Mouse (Mus musculus) embryo, embryonic 11.5 days (tissue): ENCODE results near the gene Rab3a.
A peak's percentile ranks its signal among the peaks of the same experiment; 100 is the strongest.

ENCODE experiments used
- DNase-seq: peaks from one replicate; pipeline ENCODE4 v3.0.0-alpha.2; 2012; ENCODE audit warnings: low read depth, low spot score

The Rab3a gene

GRCm38 (mm10) chr8:70741661-70742060, 12.8 kb upstream of the Rab3a start:
- no peak for DNase-seq

GRCm38 (mm10) chr8:70742176-70742575, 12.3 kb upstream of the Rab3a start:
- no peak for DNase-seq

DNA sequence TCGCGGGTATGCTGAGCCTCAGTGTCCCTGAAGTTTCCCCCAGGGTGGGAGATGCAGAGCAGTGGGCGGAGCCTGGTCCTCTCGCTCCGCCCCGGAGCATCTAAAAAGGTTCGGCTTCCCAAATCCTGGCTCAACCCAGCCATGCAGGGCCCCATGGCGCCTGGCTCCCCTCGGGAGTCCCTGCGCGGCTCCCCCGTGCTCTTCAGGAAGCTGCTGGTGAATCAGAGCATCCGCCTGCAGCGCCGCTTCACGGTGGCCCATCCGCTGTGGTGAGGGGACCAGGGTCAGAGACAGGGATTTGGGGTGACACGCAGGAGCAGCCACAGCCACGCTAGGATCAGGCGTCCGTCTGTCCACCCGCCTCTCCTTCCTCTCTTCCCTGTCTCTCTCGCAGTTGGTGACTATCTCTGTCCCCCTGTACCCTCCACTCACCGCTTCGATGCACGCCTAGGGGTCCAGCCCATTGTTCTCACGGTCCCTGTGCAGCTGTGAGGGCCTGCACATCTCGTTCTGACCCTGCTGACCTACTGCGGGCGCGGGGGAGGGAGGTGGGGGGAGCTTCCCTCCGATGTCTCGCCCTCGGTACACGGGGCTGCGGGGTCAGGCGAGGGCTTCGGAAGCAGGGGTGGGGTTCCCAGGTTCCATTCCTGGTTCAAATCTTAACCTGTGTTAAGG, 11.4 kb upstream of the Rab3a start:
- no peak for DNase-seq

DNA sequence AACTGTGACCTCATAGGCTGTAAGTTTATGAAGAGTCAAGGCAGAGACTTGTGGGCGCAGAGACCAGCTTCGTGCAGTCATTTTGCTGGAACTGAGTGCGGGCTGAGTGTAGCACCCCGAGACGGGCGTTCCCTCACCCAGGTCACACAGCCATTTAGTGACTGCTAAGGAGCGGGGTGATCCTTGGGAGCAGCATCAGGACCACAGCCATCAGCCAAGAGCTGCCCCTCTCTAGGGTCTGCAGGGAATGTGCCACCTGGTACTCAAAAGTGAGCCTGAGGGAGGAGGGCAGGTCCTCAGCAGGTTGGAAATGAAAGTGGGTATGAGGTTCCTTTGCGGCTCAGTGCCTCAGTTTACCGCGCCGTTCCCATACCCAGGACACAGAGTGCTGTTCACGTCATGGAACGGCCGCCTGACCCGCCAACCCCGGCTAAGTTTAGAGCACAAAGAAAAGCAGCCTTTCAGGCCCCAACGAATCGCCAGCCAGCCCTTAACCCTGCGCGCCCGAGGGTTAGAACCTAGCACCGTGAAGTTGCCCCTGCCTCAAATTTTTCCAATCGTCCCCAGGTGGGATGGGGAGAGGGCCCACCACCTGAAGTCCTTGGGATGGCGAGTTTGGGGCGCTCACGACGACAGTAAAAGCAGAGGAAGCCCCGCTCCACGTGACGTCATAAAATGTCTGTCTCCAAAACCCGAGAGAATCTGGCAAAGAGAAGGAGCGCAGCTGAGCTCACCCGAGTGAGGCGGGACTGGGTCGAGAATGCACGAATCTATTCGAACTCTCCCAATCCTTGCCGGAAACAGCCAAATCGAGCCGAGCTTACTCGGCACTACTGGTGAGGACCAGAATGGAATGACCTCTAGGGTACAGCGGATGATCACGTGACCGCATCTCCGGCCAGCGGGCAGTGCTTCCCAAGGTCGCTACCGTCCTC, 10.6 kb upstream of the Rab3a start:
- no peak for DNase-seq

GRCm38 (mm10) chr8:70744806-70745205, 9.7 kb upstream of the Rab3a start:
- no peak for DNase-seq

- DNase-seq = no peak
Measured at GRCm38 (mm10) chr8:70745691-70746220, 8.7 kb upstream of the Rab3a start.

DNA sequence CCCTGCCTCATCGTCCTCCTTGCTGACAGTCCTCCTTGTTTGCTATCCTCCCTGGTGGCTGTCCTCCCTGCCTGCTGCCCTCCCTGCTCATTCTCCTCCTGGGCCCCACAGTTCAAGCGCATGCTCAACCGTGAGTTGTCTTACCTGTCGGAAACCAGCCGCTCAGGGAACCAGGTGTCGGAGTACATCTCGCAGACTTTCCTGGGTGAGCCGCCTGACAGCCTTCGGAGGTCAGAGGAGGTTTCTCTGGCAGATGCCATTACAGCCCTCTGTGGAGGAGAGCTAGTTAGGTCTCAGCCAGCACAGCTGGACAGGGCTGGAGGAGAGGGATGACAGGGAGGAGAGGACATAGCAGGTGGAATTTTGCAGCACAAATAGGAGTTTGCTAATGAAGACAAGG, 7.8 kb upstream of the Rab3a start:
- no peak for DNase-seq

DNA sequence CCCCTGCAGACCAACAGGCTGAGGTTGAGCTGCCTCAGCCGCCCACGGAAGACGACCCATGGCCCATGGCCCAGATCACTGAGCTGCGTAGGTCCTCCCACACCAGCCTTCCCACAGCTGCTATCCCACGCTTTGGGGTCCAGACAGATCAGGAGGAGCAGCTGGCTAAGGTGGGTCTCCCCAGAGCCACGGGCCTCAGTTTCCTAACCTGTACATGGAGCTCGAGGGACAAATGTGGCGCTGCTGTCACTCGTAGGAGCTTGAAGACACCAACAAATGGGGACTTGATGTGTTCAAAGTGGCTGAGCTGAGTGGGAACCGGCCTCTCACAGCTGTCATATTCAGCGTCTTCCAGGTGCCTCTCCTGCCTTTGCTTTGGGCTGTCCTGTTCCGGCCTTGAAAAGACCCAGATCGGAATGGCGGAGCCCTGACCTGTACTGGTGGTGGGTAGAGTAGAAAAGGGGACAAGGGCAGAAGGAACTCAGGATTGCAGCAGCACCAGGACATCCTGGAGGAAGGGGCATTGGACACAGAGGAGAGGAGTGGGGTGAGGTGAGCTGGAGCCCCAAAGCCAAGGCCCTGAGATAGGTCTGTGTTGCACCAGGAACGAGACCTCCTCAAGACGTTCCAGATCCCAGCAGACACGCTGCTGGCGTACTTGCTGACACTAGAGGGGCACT, 7.1 kb upstream of the Rab3a start:
- DNase-seq = no peak

DNA sequence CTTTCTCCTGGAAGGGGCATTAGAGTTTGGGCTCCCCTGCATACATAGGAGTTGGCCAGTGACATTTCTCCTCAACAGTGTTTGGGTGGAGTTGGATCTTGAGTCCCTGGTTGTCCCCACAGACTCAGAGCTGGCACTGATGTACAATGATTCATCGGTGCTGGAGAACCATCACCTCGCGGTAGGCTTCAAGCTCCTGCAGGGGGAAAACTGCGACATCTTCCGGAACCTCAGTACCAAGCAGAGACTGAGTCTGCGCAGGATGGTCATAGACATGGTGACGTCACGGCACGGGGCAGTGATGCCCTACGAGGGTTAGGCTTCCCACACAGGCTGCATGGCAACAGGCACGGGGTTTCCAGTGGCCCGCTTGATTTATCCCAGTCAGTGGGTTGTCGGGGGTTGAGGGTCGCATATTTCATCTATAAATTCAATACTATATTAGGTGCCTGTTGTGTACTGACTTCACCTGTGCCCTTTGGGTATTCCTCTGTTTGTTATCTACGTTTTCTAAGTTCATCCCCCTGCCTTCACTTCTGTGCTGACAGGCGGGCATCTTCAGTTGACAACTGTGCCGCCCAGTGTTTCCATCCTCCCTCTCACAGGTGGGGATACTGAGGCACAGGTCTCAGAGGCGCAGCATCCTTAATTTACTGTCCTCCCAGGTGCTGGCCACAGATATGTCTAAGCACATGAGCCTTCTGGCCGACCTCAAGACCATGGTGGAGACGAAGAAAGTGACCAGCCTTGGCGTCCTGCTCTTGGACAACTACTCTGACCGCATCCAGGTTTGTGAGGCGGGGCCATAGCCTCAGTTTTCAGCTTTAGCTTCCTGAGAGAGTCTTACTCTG, 6.0 kb upstream of the Rab3a start:
- DNase-seq = no peak

GRCm38 (mm10) chr8:70749097-70749674, 5.3 kb upstream of the Rab3a start:
- no peak for DNase-seq

GRCm38 (mm10) chr8:70750128-70750680, 4.3 kb upstream of the Rab3a start:
- DNase-seq = no peak

DNA sequence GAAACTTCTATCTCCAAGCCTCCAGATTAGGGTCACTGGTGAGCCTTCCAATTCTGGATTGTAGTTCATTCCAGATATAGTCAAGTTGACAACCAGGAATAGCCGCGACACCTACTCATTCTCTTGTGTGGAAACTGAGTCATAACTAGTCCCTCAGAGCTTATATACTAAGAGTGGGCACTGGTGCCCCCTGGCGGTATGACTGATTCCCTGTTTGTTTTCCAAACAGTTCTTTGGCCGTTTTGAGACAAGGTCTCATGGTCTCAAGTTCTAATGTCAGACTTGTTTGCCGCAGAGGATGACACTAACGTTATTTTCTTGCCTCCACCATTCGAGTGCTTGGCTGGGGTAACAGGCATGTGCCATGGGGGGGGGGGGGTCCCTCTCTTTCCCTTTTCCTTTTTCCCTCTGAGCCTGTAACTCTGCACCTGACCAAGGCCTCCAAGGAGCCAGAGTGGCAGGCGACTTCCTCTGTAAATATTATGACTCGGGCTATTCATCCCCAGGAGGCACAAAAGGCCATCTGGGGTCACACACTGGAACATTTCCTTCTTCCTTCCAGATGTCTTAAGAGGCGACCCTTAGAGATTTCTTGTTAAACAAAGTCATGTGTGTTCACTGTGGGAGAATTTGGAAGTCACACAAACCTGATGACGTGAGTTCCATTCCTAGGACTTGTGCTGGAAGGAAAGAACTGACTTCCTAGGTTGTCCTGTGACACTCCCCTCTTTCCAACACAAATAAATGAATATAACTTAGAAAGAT, 2.3 kb upstream of the Rab3a start:
- DNase-seq = peak; percentile 51

- no peak for DNase-seq
Measured at GRCm38 (mm10) chr8:70753151-70753550, 1.3 kb upstream of the Rab3a start.

- no peak for DNase-seq
Measured at GRCm38 (mm10) chr8:70754871-70755660, 587 bp downstream of the Rab3a start.

DNA sequence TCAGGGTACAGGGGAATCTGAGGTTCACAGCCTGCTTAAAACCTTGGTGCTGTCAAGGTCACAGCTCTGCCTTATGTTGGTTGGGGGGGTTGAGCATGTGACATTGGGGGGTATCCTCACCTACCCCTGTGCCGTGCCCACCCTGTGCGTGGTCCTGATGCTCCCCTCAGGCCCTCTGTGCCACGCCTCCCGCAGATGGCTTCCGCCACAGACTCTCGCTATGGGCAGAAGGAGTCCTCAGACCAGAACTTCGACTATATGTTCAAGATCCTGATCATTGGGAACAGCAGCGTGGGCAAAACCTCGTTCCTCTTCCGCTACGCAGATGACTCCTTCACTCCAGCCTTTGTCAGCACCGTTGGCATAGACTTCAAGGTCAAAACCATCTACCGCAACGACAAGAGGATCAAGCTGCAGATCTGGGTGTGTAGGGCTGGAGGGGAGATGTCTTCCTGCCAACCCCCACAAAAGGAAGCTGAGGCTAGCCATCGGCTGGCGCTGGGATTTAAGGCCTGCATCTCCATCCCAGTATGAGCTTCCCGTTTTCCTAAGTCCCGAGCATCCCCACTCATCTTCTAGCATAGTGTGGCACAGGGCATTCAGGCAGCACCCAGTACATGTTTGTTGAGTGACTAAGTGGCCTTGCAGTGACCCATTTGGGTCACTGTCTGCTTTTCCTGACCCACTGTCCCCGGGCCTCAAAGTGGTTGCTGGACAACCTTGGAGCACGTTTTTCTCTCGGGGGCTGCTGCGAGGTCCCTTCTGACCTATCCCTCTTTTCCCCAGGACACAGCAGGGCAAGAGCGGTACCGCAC, 1.4 kb downstream of the Rab3a start:
- no peak for DNase-seq

DNA sequence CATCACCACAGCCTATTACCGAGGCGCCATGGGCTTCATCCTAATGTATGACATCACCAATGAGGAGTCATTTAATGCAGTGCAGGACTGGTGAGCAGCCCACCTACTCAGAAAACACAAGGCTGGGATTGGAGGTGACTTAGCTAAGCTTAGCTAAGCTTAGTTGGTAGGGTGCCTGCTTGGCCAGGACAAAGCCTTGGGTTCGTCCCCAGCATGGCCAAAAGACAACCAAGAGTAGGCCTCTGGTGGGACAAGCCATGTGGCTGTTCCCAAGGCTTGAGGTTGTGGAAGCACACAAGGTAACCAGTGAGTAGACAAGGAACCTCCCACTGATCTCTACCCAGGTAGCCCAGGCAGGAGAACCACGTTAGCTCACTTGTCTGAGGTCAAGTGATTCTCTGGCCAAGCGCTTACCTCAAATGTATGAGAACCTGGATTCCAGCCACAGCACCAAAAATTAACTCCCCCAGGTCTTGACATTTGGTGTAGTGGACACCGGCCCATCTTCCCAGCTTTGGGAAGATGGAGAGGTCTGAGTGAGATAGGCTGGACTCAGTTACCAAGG, 2.1 kb downstream of the Rab3a start:
- DNase-seq = no peak

- no peak for DNase-seq
Measured at GRCm38 (mm10) chr8:70757523-70758307, 3.2 kb downstream of the Rab3a start.
